Mouse (Mus musculus) left cerebral cortex, adult 8-10 months (tissue): ENCODE measurements at regions not wholly inside any gene's neighbourhood (a gene's known extent, or its start where the extent isn't known, plus 50 kb on each side); places are given as distances from the start of the nearest gene placed in this dataset.
A peak's percentile ranks its signal among the peaks of the same experiment; 100 is the strongest.

Experiments
- DNase-seq, 2 experiments: peaks; one replicate each; pipeline ENCODE4 v3.0.0; 2022; ENCODE audit warnings: low spot score in 2 of 2

DNA sequence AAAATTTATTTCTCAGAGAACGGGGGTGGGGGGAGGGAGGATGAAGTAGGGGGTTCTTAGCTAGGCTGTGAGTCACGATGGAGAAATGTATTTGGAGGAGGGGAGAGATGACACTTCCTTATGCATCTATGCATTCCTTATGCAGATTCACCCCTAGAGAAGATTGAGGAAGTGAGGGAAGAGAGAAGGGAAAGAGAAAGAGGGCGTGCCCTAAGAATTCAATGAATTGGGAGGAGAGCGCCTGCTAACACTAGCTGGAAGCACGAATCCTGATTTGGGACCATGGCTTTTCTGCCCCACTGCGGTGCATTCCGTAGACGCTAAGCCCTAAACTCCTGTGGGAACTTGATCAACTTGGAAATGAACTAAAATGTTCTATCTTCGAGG, 56.1 kb downstream of the Foxi3 start:
- no peak for DNase-seq

DNA sequence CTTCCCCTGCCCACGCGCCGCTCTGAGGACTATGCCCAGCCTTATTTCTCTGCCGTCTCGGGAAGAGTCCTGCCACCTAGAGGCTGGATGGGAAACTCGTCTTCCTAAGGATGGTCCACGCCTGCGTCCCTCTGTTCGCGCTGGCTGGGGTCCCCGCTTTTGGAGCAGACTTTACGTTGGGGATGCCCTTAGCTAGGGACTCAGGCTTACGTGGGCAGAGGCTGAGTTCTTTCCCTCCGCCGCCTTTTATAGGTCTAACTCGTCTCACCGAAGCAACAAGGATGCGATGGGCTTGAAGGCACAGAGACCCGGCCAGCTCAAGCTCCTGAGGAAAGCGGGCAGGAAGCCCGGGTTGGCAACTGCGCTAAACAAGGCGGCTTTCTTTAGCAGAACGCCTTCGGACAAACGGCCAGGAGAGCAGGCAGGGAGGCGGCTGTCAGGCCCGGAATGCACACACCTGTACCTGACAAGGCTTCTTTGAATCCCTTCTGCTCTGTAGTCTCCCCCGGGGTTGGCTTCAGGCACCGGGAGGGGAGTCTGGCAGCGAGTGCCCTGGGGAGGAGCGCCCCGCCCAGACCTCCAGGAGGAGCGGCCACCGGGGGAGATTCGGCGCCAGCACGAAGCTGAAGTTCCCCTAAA, 56.6 kb downstream of the Foxi3 start:
- peak; percentile 26 to 29 for DNase-seq

DNA sequence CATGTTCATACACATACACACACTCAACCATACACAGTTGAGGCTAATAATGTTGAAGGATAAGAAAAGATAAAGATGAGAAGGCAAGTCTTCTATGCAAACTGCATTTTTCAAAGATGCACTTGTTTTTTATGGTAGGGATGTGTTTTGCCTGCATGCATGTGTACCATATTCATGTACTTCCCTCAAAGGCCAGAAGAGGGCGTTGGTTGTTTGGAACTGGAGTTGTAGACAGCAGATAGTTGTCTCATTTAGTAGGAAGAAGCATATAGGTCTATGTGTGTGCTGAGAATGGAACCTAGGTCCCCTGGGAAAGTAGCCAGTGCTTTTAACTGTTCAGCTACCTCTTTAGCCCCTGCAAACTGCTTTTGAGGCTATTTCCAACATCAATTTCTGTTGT, 60.1 kb downstream of the Foxi3 start:
- DNase-seq = no peak

DNA sequence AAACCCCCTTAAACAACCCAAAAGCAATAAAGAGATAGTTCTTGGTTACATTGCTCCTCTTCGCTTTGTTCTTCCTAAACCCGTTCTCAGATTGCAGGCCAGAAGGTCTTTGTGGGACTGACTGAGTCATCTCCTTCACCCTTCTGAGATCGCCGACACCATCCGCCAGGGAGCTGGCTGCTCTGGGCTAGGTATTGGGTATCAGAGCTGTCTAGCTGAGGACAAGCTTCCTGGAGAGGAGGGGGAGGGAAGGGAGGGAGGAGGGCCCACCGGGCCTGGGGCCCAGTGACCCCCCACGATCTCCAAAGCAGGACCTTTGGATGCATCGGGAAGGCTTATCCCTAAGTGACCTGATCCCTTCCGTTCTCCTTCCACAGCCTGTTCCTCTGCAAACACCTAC, 65.0 kb downstream of the Foxi3 start:
- DNase-seq = no peak

DNA sequence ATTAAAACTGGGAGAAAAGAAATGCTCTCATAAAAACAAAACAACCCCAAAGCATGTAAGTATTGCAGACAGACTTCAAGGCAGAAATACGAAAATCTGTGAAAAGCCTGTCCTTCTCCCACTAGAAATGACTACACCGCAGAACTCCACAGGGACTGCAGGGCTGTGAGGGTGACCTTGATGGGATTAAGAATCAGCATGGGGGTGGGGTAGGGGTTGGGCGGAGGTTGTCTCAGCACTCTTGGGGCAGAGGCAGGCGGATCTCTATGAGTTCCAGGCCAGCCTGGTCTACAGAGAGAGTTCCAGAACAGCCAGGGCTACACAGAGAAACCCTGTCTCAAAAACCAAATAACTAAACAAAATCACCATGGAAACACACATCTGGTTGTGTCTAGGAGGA, 69.1 kb downstream of the Foxi3 start:
- DNase-seq = no peak

DNA sequence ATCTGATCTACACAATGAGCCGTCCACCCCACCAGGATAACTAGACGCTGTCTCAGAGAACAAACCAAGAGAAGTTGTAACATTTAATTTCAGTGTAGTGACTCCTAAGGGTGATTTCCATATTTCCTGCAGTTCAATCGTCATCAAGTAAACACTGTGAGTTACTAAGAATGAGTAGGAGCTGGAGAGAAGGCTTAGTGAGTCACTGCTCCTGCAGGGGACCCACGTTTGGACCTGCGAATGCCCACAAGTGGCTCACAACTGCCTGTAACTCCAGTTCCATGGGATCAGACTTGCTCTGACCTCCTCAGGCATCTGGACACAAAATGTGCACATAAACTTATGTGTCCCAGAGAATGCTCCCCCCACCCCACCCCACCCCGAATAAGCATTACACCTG, 73.3 kb downstream of the Foxi3 start:
- DNase-seq = no peak

DNA sequence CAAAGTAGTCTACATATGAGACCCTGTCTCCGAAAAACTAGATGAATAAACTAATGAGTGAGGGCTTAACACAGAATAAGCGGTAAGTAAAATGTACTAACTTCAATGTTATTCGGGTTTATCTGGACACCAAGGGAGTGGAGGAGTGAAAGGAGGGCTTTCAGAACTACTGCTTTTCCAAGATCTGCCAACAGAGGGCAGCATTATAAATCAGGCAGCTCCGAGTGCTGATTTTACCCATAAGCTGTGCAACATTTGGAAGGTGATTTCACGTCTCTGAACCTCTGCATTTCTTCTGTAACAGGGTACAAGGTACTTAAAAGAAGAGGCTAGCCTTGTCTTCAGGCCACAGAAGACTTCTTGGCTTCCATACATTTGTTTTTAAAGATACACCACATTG, 74.2 kb downstream of the Foxi3 start:
- no peak for DNase-seq

DNA sequence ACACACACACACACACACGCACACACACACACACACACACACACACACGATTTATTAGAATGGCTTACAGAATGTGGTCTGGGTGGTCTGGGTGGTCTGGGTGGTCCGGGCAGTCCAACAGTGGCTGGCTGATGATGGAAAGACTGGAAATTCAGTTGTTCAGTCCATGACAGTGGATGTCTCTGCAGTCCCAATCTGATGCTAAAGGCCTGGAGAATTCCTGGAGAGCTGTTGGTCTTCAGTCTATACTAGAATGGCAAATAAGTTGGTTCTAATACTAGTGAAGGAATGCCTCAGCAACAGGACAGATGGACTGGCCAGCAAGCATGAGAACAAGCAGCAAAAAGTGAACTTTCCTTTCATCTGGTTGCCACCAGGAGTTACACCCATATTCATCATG, 87.9 kb downstream of the Foxi3 start:
- no peak for DNase-seq

DNA sequence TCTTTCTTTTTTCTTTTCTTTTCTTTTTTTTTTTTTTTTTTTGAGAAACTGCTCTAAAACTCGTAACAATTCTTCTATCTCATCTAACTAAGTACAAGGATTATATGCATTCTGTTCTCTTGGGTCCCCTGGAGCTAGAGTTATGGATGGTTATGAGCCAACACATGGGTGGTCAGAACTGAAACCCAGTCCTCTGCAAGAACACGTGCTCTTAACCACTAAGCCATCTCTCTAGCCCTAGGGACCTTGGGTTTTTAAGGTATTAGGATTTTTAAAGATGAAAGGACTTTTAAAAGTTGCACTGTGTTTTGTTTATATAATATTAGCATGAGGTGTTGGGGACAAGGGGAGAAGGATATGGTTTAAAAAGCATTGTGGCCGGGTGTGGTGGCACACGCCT, 88.9 kb downstream of the Foxi3 start:
- no peak for DNase-seq

DNA sequence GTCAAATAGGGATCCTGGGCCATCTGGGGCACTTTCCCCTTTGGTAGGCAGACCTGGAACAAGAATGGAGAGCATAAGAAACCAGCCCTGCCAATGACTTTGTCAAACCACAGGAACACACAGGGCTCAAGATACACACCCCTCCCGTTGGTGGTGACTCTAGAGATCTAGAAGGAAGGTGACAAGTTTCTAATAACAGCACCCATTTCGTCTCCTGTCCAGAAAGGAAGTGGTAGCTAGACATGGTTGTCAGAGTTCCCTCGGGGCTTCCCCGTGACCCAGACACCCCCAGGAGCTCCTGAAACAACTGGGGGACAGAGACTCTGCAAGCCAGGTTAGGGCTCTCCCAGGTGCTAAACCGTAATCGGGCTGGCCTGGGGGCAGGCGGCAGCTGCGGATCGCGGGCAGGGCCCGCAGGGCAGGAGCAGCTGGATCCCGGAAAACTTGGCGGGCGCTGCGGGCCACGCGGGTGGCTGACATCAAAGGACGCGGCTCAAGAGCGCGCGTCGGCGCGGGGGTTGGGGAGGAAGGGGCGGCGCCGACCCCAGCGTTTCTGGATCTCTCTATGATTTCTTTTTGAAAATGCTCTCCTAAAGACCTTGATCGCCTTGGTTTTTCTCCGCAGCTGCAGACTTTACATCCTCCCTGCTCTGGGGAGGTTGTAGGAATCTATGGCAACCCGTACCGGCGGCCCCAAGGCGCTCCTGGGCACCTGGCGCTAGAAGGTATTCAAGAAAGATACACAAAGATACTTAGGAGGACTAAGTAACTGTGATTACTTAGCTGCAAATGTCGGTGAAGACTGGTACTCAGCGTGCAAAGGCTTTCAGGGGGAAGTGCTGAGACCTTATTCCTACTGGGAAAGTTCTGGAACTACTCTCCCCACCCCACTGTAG, 92.1 kb downstream of the Foxi3 start:
- no peak for DNase-seq

DNA sequence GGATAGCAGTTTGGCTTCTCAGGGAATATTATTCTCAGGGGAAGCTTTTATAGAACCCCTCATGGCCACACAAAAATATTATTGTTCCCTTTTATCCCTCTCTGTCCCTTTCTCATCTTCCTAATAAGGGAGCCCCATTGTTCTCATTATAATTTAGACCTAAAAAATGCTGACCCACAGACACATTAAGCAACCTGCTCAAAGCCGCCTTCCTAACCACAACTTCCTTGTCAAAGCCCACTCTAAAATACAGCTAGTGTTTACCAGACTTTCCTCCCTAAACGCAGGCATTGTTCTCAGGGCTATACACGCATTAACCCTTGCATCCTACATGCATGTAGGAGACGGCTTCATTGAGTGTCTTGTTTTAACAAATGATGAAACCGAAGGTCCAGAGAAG, 93.9 kb downstream of the Foxi3 start:
- DNase-seq = no peak

DNA sequence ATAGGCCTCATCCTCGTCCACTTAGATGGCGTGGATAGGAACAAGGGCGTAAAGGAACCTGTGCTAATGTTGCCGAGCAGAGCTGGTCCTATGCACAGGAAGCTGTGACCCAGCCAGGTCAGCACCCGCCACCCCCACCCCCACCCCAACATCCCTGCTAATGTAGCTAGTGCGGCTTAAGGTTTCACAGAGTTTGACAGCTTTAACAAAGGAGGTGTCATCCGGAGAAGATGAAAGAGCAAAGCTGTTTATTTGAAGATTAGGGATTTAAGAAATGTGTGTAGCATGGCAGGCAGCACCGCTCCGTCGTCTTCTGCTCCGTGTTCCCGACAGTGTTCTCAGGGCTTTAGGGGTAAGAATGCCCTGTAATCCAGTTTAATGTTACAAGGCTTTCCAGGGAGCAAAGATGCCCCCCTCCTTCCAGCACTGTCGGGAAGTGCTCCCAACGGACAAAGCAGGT, 93.5 kb downstream of the Thnsl2 start:
- DNase-seq = no peak

DNA sequence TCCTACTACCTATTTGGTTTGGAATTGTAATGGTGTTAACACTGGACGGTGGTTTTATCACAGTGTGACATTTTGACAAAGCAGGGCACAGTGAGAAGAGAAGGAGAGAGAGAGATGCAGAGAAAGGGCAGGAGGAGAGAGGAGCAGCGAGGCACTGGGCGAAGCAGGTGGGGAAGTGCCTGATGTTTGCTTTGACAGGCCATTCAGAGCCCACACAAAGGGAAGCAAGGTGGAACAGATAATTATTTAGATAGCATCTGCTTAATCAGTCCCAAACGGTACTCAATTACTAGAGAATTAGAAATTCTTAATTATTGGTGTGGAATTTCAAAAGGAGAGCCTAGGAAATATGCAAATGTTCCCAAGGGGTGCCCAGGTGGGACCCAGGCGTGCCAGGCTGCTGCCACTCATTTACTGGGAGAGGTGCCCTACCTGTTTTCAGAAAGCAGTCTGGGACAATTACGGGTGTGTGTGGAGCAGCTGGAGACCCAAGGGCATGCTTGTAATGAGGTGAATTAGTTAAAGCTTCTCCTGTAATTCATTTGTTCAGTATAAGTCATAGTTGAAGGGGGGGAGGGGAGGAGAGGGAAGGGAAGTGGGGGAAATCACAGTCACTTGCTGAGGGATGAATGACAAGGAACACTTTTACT, 86.9 kb downstream of the Thnsl2 start:
- DNase-seq = no peak

DNA sequence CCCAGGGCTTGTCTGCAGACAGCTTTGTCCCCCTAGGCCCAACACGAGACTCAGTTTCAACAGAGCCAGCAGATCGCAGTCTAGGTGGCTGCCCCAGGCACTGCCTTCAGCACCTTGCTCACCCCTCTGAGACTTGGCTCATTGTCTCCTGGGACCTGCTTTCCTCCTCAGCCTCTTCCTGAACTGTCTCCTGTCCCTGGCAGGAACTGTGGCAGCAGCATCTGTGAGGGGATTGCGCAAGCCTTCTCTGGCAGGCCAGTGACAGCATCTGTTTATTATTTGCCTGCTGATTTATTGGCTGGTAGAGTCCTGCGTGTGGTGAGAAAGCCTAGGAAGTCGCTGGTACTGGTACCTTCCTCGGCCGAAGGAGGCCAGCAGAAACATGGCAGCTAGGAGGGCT, 84.1 kb downstream of the Thnsl2 start:
- no peak for DNase-seq

DNA sequence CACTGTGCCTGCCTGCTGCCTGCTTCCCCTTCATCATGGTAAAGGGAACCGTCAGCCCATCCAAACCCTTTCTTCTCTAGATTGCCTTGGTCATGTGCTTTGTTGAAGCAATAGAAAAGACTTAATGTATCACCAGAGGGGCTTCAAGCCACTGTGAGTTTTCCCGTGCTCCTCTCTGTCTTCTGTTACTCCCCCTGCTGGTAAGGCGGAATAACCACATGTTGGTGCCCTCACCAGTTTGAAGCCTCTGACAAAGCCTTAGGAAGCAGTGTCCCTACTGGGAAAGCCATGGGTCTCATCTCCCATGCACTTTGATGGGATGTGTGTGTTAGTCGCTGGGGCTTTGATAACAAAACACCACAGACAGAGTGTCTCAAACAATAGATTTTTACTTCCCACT, 81.3 kb downstream of the Thnsl2 start:
- DNase-seq = no peak

DNA sequence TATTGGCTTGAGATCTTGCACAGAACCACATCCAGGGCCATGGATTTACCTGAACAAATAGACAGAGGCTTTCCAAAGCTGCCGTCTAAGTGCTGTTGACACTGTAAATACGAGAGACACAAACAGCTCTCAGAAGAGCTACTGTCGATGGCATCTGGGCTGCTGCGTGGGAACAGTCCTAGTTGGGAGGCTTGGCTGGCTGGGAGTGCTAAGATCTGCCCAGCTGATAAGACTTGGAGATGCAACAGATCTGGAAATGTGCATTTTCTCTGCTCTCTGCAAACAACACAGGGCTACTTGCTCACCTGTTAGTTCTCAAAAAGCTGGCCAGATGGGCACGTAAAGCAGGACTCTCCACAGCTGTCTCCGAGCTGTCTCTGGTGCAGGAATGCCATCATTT, 78.8 kb downstream of the Thnsl2 start:
- DNase-seq = no peak

DNA sequence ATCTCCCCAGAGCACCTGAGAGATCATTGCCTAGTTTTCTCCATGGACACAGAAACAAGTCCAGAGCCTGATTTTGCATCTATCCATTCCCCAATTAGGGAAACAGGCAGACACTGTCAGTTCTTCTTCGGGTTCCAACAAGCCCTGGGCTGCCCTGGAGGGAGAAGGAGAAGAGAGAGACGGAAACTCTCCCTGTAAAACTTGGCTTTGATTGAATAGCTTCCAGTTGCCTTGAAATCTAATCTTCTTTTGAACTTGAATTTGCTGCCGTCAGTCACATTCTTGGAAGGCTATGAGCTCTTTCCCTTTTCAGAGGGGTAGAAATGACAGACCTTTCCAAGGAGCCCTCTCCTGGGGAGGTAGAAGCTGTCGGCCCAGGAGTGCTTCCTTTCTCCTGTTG, 75.0 kb downstream of the Thnsl2 start:
- no peak for DNase-seq

DNA sequence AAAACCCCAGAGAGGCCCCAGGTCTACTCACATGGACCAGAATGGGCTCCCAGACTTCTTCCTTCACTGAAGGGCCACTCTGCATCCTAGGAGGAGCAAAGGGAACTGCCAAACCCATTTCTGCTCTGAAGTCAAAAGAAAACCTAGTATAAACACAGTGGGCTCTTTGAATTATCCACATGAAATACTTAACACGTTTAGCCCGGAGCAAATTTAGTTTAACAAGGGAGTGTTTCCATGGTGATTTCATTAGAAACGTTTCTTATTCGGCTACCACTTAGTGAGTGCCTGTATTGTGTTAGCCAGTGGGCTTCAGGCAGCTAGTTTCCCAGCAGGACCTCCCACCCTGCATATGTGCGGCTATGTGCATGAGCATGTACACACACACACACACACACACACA, 69.4 kb downstream of the Thnsl2 start:
- DNase-seq = no peak
